Mouse (Mus musculus) frontal cortex, postnatal 14 days (tissue): ENCODE data around the gene Hddc3.

Source experiments
- DNase-seq, 2 experiments: peaks; one replicate each; pipeline ENCODE4 v3.0.0; 2022; ENCODE audit warnings: low spot score in 2 of 2

The Hddc3 gene

GRCm38 (mm10) chr7:80398654-80399444 lies 55.9 kb downstream of the Hddc3 start:
- no peak for DNase-seq

- no peak for DNase-seq
Observed at GRCm38 (mm10) chr7:80400099-80400498, 57.2 kb downstream of the Hddc3 start.
